Comparison of ENCODE assay signal across 16 mouse cellular contexts in the genomic region with DNA sequence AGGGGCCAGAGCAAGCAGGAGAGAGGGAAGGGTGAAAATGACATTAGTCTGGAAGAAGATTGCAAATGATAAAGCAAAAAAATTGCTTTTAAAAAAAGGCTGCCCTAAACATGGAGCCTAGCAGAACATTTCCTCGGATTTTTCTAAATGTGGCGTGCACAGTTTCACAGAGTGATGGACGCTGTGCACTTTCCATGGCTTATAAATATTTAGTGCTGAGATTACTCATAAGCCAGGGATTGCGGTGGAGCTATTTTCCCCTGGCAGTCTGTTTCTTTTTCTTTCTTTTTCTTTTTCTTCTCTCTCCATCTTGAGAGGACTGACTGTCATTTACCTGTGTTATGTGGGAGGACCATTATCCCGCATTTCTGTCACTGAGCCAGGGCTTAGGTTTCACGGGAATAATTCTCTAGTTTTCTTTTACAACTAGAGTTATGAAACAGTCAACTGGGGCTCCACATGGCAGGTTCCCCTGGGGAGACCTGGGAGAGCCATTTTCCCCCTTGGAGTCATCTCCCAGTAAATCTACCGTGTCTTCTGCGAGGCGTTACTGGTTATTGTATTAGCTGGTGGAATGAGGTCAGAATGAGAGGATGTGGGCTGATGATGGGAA.
DNase-seq lines count a peak whose midpoint lies in the region; ATAC-seq and TF ChIP-seq lines count a peak whose summit lies in the region.
"Had no signal": no experiment of that assay in that cellular context is flagged by ENCODE, and none has a peak within 500 bp of the region (broad histone marks: within the 10 kb centered on the region; RNA-seq: fewer than 3 reads in every experiment).

No protein-coding gene starts in this region.

- no peaks in the 10 kb centered on the region for H3K9me3 ChIP-seq in neural tube, embryonic 14.5 days (ENCODE audit: control insufficient read depth, low read length)
- H3K9me3 ChIP-seq in intestine, postnatal 0 days (ENCODE audit: control insufficient read depth), result no peaks in the 10 kb centered on the region
- H3K9me3 ChIP-seq: intestine, embryonic 15.5 days; limb, embryonic 13.5 days had no signal

- TF ChIP-seq CTCF in layer of hippocampus, adult 2 months (conservative IDR thresholded peaks at IDR 0.05), result no peak
- no peak for TF ChIP-seq CTCF in cortical plate, adult 2 months (IDR thresholded peaks at IDR 0.05; ENCODE audit: extremely low read depth, insufficient read depth, low read length)
- TF ChIP-seq CTCF in intestine, postnatal 0 days (IDR thresholded peaks at IDR 0.05; ENCODE audit: low read depth), result no peak

- H3K4me2 ChIP-seq in neural tube, embryonic 14.5 days (ENCODE audit: low read depth, low read length), result no peak overlapping the region
- no peak overlapping the region for H3K4me2 ChIP-seq in intestine, postnatal 0 days (replicated peaks; ENCODE audit: low read depth)
- H3K4me2 ChIP-seq: intestine, embryonic 15.5 days; limb, embryonic 13.5 days had no signal

- H3K4me1 ChIP-seq in cortical plate, adult 2 months (ENCODE audit: control insufficient read depth, insufficient read depth, low read length), result peaks cover 10% of the 10 kb centered on the region
- 0 out of 2 replicates have a peak, but pooled peaks cover 3% of the 10 kb centered on the region for H3K4me1 ChIP-seq in neural tube, embryonic 14.5 days (ENCODE audit: control insufficient read depth, insufficient read depth, low read length)
- H3K4me1 ChIP-seq in intestine, postnatal 0 days (replicated peaks; ENCODE audit: control insufficient read depth, insufficient read depth, low read length), result no peaks in the 10 kb centered on the region
- H3K4me1 ChIP-seq: limb, embryonic 13.5 days had no signal

- peak overlapping the region; percentile 78 for H3K27ac ChIP-seq in layer of hippocampus, adult 2 months
- peak overlapping the region; percentile 26; the same call in 1 of the 2 replicates for H3K27ac ChIP-seq in cortical plate, adult 2 months (ENCODE audit: insufficient read depth, low read length)
- peak overlapping the region; percentile 36; the same call in 1 of the 2 replicates for H3K27ac ChIP-seq in neural tube, embryonic 14.5 days (ENCODE audit: low read depth, low read length)
- H3K27ac ChIP-seq in intestine, postnatal 0 days (ENCODE audit: low read depth, low read length), result no peak overlapping the region
- H3K27ac ChIP-seq: intestine, embryonic 15.5 days; limb, embryonic 13.5 days had no signal

- WGBS in neural tube, embryonic 14.5 days, result 46% methylated on average over 9 of the region's 9 CpGs
- 65% methylated on average over 9 of the region's 9 CpGs for WGBS in intestine, postnatal 0 days

- no peak overlapping the region for H3K9ac ChIP-seq in neural tube, embryonic 14.5 days (replicated peaks; ENCODE audit: low read depth, low read length)
- no peak overlapping the region for H3K9ac ChIP-seq in intestine, postnatal 0 days (ENCODE audit: low read depth, low read length)
- H3K9ac ChIP-seq: intestine, embryonic 15.5 days; limb, embryonic 13.5 days had no signal

- no peaks in the 10 kb centered on the region for H3K36me3 ChIP-seq in neural tube, embryonic 14.5 days (ENCODE audit: control insufficient read depth, insufficient read depth, low read length)
- no peaks in the 10 kb centered on the region for H3K36me3 ChIP-seq in intestine, postnatal 0 days (ENCODE audit: control insufficient read depth, insufficient read depth)
- H3K36me3 ChIP-seq: intestine, embryonic 15.5 days; limb, embryonic 13.5 days had no signal

- peak; percentile 60 for ATAC-seq in frontal cortex, adult (ENCODE audit: low TSS enrichment)
- no peak for ATAC-seq in neural tube, embryonic 14.5 days (ENCODE audit: low read depth)
- no peak for ATAC-seq in intestine, postnatal 0 days
- ATAC-seq: intestine, embryonic 15.5 days had no signal

- no peak overlapping the region for H3K4me3 ChIP-seq in layer of hippocampus, adult 2 months
- H3K4me3 ChIP-seq in cortical plate, adult 2 months (ENCODE audit: insufficient read depth, low read length), result no peak overlapping the region
- no peak overlapping the region for H3K4me3 ChIP-seq in neural tube, embryonic 14.5 days (ENCODE audit: low read depth, low read length)
- no peak overlapping the region for H3K4me3 ChIP-seq in intestine, postnatal 0 days (ENCODE audit: low read depth, low read length)
- H3K4me3 ChIP-seq: intestine, embryonic 15.5 days; limb, embryonic 13.5 days had no signal

- DNase-seq in frontal cortex, postnatal 14 days (ENCODE audit: low spot score in 2 of 2), result no peak
- DNase-seq in layer of hippocampus, adult 2 months (ENCODE audit: low spot score in 2 of 2), result peak in 1 of 2 experiments; percentile 24
- no peak for DNase-seq in layer of hippocampus, adult 9-10 months (ENCODE audit: low spot score)
- no peak for DNase-seq in cerebellum, postnatal 10 days
- DNase-seq: cerebellum, adult 8-10 months; heart, postnatal 10 days; kidney, postnatal 25 days; lung, postnatal 4 days; spleen, adult 18-20 months; thymus, postnatal 4 days had no signal

- no peaks in the 10 kb centered on the region for H3K27me3 ChIP-seq in neural tube, embryonic 14.5 days (ENCODE audit: control insufficient read depth, insufficient read depth, low read length)
- no peaks in the 10 kb centered on the region for H3K27me3 ChIP-seq in intestine, postnatal 0 days (replicated peaks; ENCODE audit: control insufficient read depth, insufficient read depth, low read length)
- H3K27me3 ChIP-seq: intestine, embryonic 15.5 days; limb, embryonic 13.5 days had no signal

- no peak for TF ChIP-seq POLR2A in cortical plate, adult 2 months (IDR thresholded peaks at IDR 0.05; ENCODE audit: extremely low read depth, insufficient read depth, low read length)
